Mouse (Mus musculus): ENCODE measurements around the gene Trim71. TPM values are rescaled to one million over a fixed set of nuclear protein-coding genes. Genes with fewer than 3 reads are reported as not detected.

The Trim71 gene
- 0.04 TPM for polyA plus RNA-seq (2017; shearing (Covaris generic))

GRCm38 (mm10) chr9:114563761-114564606 lies at the start of gene Trim71:
Gene Trim71 (minus strand): TSS chr9:114564369.

DNA sequence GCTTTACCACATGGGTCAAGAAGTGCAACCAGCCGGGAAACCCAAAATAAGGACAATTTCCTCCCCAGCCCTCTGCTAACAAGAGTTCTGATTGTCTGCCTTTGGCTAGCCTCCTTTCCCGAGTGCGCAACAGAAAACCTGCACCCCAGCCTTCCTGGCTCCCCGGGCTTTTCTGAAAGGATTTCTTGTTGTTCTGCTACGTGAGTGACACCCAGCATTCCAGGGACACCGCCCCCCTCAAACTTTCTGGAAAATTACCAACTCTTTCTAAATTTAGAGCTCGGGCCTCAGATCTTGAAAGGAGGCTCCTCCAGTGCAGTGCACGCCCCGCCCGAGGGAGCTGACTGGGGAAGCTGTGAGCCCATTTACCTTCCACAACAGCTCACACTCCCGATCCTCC lies 48.8 kb downstream of the Trim71 start, which contains the start of gene C130032M10Rik:
C130032M10Rik (plus strand) TSS at position 334 of the 400 bp plus-strand sequence.

DNA sequence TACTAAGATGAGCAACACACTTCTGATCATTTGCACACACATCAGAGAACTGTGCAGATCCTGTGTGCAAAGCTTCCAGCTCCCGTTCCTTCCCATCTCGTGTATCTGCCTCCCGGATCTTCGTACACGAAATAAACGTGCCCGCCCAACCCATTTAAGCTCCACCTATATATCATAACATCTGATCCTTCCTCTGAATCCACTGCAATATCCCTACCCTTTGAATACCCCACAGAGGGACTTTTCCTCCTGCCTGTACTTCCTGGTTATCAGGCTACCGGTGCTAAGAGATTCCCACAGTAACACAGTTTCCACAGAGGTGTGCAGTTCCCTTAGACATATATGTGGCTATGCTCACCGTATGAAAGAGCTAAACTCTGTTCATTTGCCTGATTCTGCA lies 59.4 kb downstream of the Trim71 start, which contains the start of gene Ccr4:
Ccr4 (minus strand) TSS at position 101 of the 400 bp plus-strand sequence.

Other genes starting within 250 kb of the Trim71 start
- 19.5 TPM for gene Bcl2a1c, start 234.2 kb downstream of the Trim71 start, polyA plus RNA-seq (2017; shearing (Covaris generic))
- 7.2 TPM for gene Crtap, start 173.7 kb downstream of the Trim71 start, polyA plus RNA-seq (2017; shearing (Covaris generic))
- gene Glb1, start 163.3 kb downstream of the Trim71 start, polyA plus RNA-seq (2017; shearing (Covaris generic)), result 18.5 TPM
- 9.2 TPM for gene Tmppe, start 163.3 kb downstream of the Trim71 start, polyA plus RNA-seq (2017; shearing (Covaris generic))
- 0.65 TPM for gene Ccr4, start 59.5 kb downstream of the Trim71 start, polyA plus RNA-seq (2017; shearing (Covaris generic))
- not detected for gene C130032M10Rik, start 48.7 kb downstream of the Trim71 start, polyA plus RNA-seq (2017; shearing (Covaris generic))
- 52.9 TPM for gene Cnot10, start 75.8 kb upstream of the Trim71 start, polyA plus RNA-seq (2017; shearing (Covaris generic))
- gene Dync1li1, start 124.4 kb upstream of the Trim71 start, polyA plus RNA-seq (2017; shearing (Covaris generic)), result 71.9 TPM
- 165 TPM for gene Cmtm6, start 166.7 kb upstream of the Trim71 start, polyA plus RNA-seq (2017; shearing (Covaris generic))
- gene Cmtm7, start 217.5 kb upstream of the Trim71 start, polyA plus RNA-seq (2017; shearing (Covaris generic)), result 74.2 TPM

Measured in effector memory CD4-positive, alpha-beta T cell, adult 7 months (primary cell).